Mouse (Mus musculus) erythroblast, embryonic 14.5 days (primary cell): ENCODE results near the gene Vars2.

Source experiments
- GATA1 ChIP-seq: IDR thresholded peaks from 2 replicates; pipeline ENCODE4 v1.6.1; 2012; ENCODE audit warnings: low read length, inconsistent platforms, mixed read lengths
- TAL1 ChIP-seq: IDR thresholded peaks from 3 replicates; pipeline ENCODE4 v1.6.1; 2012; ENCODE audit warnings: low read length, inconsistent platforms, mixed read lengths

- TF ChIP-seq TAL1: no peak
- TF ChIP-seq GATA1: no peak
Measured at GRCm38 (mm10) chr17:35649429-35649828, 18.0 kb downstream of the Vars2 start.
